Comparison of ENCODE assay signal across 16 mouse cellular contexts in the genomic region with DNA sequence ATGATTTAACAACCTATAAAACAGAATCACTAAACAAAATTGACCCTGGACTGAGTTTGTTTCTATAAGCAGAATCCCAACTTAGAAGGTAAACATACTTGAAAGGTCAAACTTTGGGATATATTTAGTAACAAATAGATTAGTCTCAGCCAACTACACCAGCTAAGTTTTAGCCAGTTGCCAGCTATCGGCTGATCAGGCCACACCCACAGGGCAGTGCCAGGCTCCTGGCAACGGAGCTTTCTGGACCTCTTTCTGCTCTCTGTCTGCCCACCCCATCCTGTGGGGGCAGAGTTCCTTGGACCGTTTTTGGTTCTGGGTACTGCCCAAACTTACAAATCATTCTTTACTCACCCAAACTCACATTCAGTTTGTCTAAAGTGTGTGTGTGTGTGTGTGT.
DNase-seq lines count a peak whose midpoint lies in the region; ATAC-seq and TF ChIP-seq lines count a peak whose summit lies in the region.
"Had no signal": no experiment of that assay in that cellular context is flagged by ENCODE, and none has a peak within 500 bp of the region (broad histone marks: within the 10 kb centered on the region; RNA-seq: fewer than 3 reads in every experiment).

No protein-coding gene starts in this region.

- H3K4me2 ChIP-seq in kidney, embryonic 15.5 days, result no peak overlapping the region
- peak overlapping the region; percentile 51 for H3K4me2 ChIP-seq in myocyte (ENCODE audit: low read depth)
- H3K4me2 ChIP-seq: hindbrain, embryonic 14.5 days; limb, embryonic 12.5 days; midbrain, embryonic 11.5 days had no signal

- peak; percentile 90 for DNase-seq in heart, adult 11 months
- DNase-seq in heart, adult 8-10 months (ENCODE audit: low spot score), result no peak
- peak; percentile 36 for DNase-seq in kidney, adult 9 months
- peak; percentile 48 for DNase-seq in ovary, postnatal 36 days (ENCODE audit: low spot score)
- no peak for DNase-seq in ovary, postnatal 14 days (ENCODE audit: low spot score)
- DNase-seq in gastrocnemius, postnatal 10 days, result no peak
- DNase-seq: cerebellum, postnatal 25 days; liver, postnatal 0 days; right cerebral cortex, postnatal 25 days; thymus, adult 18-20 months had no signal

- no peaks in the 10 kb centered on the region for H3K9me3 ChIP-seq in kidney, embryonic 15.5 days (replicated peaks)
- H3K9me3 ChIP-seq: G1E; limb, embryonic 12.5 days had no signal

- 50% methylated on average over 3 of the region's 3 CpGs for WGBS in kidney, embryonic 15.5 days

- ATAC-seq in kidney, embryonic 15.5 days (replicated peaks; ENCODE audit: low FRiP score), result no peak
- ATAC-seq: liver, postnatal 0 days had no signal

- no peaks in the 10 kb centered on the region for H3K79me2 ChIP-seq in myocyte (ENCODE audit: control insufficient read depth, insufficient read depth)

- no peak overlapping the region for H3K9ac ChIP-seq in kidney, embryonic 15.5 days
- H3K9ac ChIP-seq: hindbrain, embryonic 14.5 days; limb, embryonic 12.5 days; liver, postnatal 0 days had no signal

- no peak overlapping the region for H3K4me3 ChIP-seq in kidney, embryonic 15.5 days (replicated peaks)
- H3K4me3 ChIP-seq in myocyte, result no peak overlapping the region
- H3K4me3 ChIP-seq: limb, embryonic 12.5 days had no signal

- H3K4me1 ChIP-seq in kidney, embryonic 15.5 days, result peaks cover 14% of the 10 kb centered on the region; the same call in 1 of the 2 replicates

- TF ChIP-seq POLR2A in myocyte (IDR thresholded peaks at IDR 0.05; ENCODE audit: insufficient read length, low read depth), result no peak

- H3ac ChIP-seq in myocyte (ENCODE audit: control insufficient read depth, insufficient read length), result no peak overlapping the region

- H3K27ac ChIP-seq in kidney, embryonic 15.5 days, result no peak overlapping the region
- H3K27ac ChIP-seq: hindbrain, embryonic 14.5 days; limb, embryonic 12.5 days had no signal

- H3K27me3 ChIP-seq in kidney, embryonic 15.5 days, result no peaks in the 10 kb centered on the region
- H3K27me3 ChIP-seq in myocyte (ENCODE audit: control insufficient read depth, insufficient read depth, insufficient read length), result no peaks in the 10 kb centered on the region
- H3K27me3 ChIP-seq: limb, embryonic 12.5 days had no signal

- H3K36me3 ChIP-seq in kidney, embryonic 15.5 days, result no peaks in the 10 kb centered on the region
- no peaks in the 10 kb centered on the region for H3K36me3 ChIP-seq in myocyte (ENCODE audit: control insufficient read depth, insufficient read depth)
- H3K36me3 ChIP-seq: G1E; limb, embryonic 12.5 days had no signal

TF ChIP-seq in myocyte, 11 proteins besides CTCF, POLR2A, EP300 and RAD21:
- no peak for TF ChIP-seq CEBPB (IDR thresholded peaks at IDR 0.05; ENCODE audit: insufficient read depth, poor library complexity, severe bottlenecking)
- no peak for TF ChIP-seq TCF12 (IDR thresholded peaks at IDR 0.05; ENCODE audit: insufficient read depth, poor library complexity, severe bottlenecking)
- no peak for TF ChIP-seq MAX (IDR thresholded peaks at IDR 0.05; ENCODE audit: low read depth)
- TF ChIP-seq SRF (IDR thresholded peaks at IDR 0.05; ENCODE audit: control insufficient read depth, insufficient read length, low read depth), result no peak
- TF ChIP-seq TCF3 (IDR thresholded peaks at IDR 0.05; ENCODE audit: insufficient read length, low read depth), result no peak
- TF ChIP-seq MYOG (IDR thresholded peaks at IDR 0.05; ENCODE audit: control insufficient read depth in 1 of 3, insufficient read depth in 1 of 3, insufficient read length in 2 of 3, low read depth in 2 of 3), result no peak
- TF ChIP-seq POLR2AphosphoS2 (IDR thresholded peaks at IDR 0.05; ENCODE audit: insufficient read length, low read depth), result no peak
- TF ChIP-seq MYOD1 (IDR thresholded peaks at IDR 0.05; ENCODE audit: control insufficient read depth in 1 of 3, insufficient read length in 2 of 3, low read depth in 2 of 3), result no peak
- no peak for TF ChIP-seq E2F4 (IDR thresholded peaks at IDR 0.05; ENCODE audit: insufficient read depth)
- TF ChIP-seq REST (IDR thresholded peaks at IDR 0.05; ENCODE audit: insufficient read depth, insufficient read length), result no peak
- no peak for TF ChIP-seq USF1 (IDR thresholded peaks at IDR 0.05; ENCODE audit: low read depth)
TF ChIP-seq in myocyte: peak in this region for 0.

Comparison
In these comparisons a context has a peak if more than half of its experiments do, and no peak if none do; other contexts are left out.
1. DNase-seq: peak in heart, adult 11 months (single experiment), kidney, adult 9 months (single experiment) and ovary, postnatal 36 days (single experiment); none in heart, adult 8-10 months (single experiment), ovary, postnatal 14 days (single experiment) and gastrocnemius, postnatal 10 days (single experiment).